Mouse (Mus musculus) liver, postnatal 0 days (tissue): ENCODE results near the gene Tut4.

Source experiments
- CTCF ChIP-seq: sonication (generic); IDR thresholded peaks from 2 replicates; pipeline ENCODE4 v1.5.1; 2016; ENCODE audit warnings: antibody characterized with exemption, low read depth
- EP300 ChIP-seq: IDR thresholded peaks from 2 replicates; pipeline ENCODE4 v1.6.1; 2016; ENCODE audit warnings: antibody characterized with exemption, low read depth, mild to moderate bottlenecking

- TF ChIP-seq CTCF (no peak), EP300 (no peak)
Measured at GRCm38 (mm10) chr4:108473586-108473985, 14.4 kb downstream of the Tut4 start.
